ENCODE assay signal across 8 mouse cellular contexts in genomic region chr15:78405517-78406211, GRCm38 (mm10). TPM values are rescaled to one million over a fixed set of nuclear protein-coding genes. Genes with fewer than 3 reads are reported as not detected.
DNase-seq lines count a peak whose midpoint lies in the region; ATAC-seq lines count a peak whose summit lies in the region.

Gene Tst, minus strand, starts transcription at chr15:78405907.

- H3K4me2 ChIP-seq in hindbrain, embryonic 11.5 days (replicated peaks; ENCODE audit: low read depth, low read length), result peak within 1 kb of the TSS; percentile 90
- peak within 1 kb of the TSS; percentile 69 for H3K4me2 ChIP-seq in lung, embryonic 16.5 days (ENCODE audit: low read depth, low read length)

- no peaks in the 10 kb centered on the region for H3K36me3 ChIP-seq in hindbrain, embryonic 11.5 days (ENCODE audit: control insufficient read depth, insufficient read depth, low read length)
- no peaks in the 10 kb centered on the region for H3K36me3 ChIP-seq in lung, embryonic 16.5 days (ENCODE audit: control insufficient read depth, insufficient read depth, low read length)

- H3K9ac ChIP-seq in hindbrain, embryonic 11.5 days (ENCODE audit: low read depth, low read length), result peak within 1 kb of the TSS; percentile 57
- peak within 1 kb of the TSS; percentile 84 for H3K9ac ChIP-seq in lung, embryonic 16.5 days (ENCODE audit: low read length)

- H3K27ac ChIP-seq in hindbrain, embryonic 11.5 days (ENCODE audit: low read depth, low read length), result peak within 1 kb of the TSS; percentile 85
- H3K27ac ChIP-seq in lung, embryonic 16.5 days (ENCODE audit: low read length), result peak within 1 kb of the TSS; percentile 100

- peak; percentile 61 for ATAC-seq in hindbrain, embryonic 11.5 days (ENCODE audit: low FRiP score)
- ATAC-seq in lung, embryonic 16.5 days (ENCODE audit: low read depth), result peak; percentile 82

- H3K4me3 ChIP-seq in hindbrain, embryonic 11.5 days (ENCODE audit: low read depth, low read length), result peak within 1 kb of the TSS; percentile 51
- peak within 1 kb of the TSS; percentile 81 for H3K4me3 ChIP-seq in lung, embryonic 16.5 days (ENCODE audit: low read length)

- DNase-seq in R1 (ENCODE audit: low read depth, low spot score), result peak; percentile 99
- peak; percentile 89 to 90 for DNase-seq in cerebellum, postnatal 14 days
- DNase-seq in frontal cortex, postnatal 10 days (ENCODE audit: low spot score in 2 of 2), result peak; percentile 87 to 92
- DNase-seq in hindbrain, embryonic 11.5 days (ENCODE audit: low spot score), result peak; percentile 83
- peak; percentile 95 for DNase-seq in layer of hippocampus, adult 9-11 months
- DNase-seq in ovary, postnatal 14 days (ENCODE audit: low spot score), result peak; percentile 89
- DNase-seq in thymus, postnatal 10 days (ENCODE audit: low spot score in 2 of 2), result peak; percentile 54 to 57

- WGBS in hindbrain, embryonic 11.5 days, result 1% methylated on average over 30 of the region's 34 CpGs
- WGBS in lung, embryonic 16.5 days, result 1% methylated on average over 34 of the region's 34 CpGs

- peaks cover 9% of the 10 kb centered on the region; the same call in 1 of the 2 replicates for H3K4me1 ChIP-seq in hindbrain, embryonic 11.5 days (replicated peaks; ENCODE audit: control insufficient read depth, insufficient read depth, low read length)
- H3K4me1 ChIP-seq in lung, embryonic 16.5 days (replicated peaks; ENCODE audit: control insufficient read depth, insufficient read depth, low read length), result peaks cover 57% of the 10 kb centered on the region

- no peaks in the 10 kb centered on the region for H3K9me3 ChIP-seq in hindbrain, embryonic 11.5 days (ENCODE audit: control insufficient read depth, low read length)
- H3K9me3 ChIP-seq in lung, embryonic 16.5 days (ENCODE audit: control insufficient read depth, low read length), result no peaks in the 10 kb centered on the region

- H3K27me3 ChIP-seq in hindbrain, embryonic 11.5 days (ENCODE audit: control insufficient read depth, insufficient read depth, low read length), result peaks cover 20% of the 10 kb centered on the region
- H3K27me3 ChIP-seq in lung, embryonic 16.5 days (ENCODE audit: control insufficient read depth, insufficient read depth, low read depth, low read length), result peaks cover 14% of the 10 kb centered on the region

RNA-seq across cellular contexts. Expression of gene Tst, which starts in this region (rescaled TPM):
- 8.5 TPM in 2 replicates for polyA plus RNA-seq in hindbrain, embryonic 11.5 days (2014; fragmentation: Nextera tagmentation; extraction: Ambion mirVana)
- polyA plus RNA-seq in lung, embryonic 16.5 days (2015; fragmentation: Nextera tagmentation; extraction: Ambion mirVana), result 129 and 160 TPM in 2 replicates

Comparison
In these comparisons a context has a peak if more than half of its experiments do, and no peak if none do; other contexts are left out.
1. Peak in every context shown above with its lines: DNase-seq, ATAC-seq, H3K4me3 ChIP-seq and H3K27ac ChIP-seq.
2. RNA of gene Tst (polyA plus RNA-seq): 129 to 160 TPM in lung, embryonic 16.5 days; 8.5 TPM in hindbrain, embryonic 11.5 days; every median in the first group is over 10 times any median in the second.